Mouse (Mus musculus): ENCODE results near the gene Tmem141.

Tmem141 gene

DNA sequence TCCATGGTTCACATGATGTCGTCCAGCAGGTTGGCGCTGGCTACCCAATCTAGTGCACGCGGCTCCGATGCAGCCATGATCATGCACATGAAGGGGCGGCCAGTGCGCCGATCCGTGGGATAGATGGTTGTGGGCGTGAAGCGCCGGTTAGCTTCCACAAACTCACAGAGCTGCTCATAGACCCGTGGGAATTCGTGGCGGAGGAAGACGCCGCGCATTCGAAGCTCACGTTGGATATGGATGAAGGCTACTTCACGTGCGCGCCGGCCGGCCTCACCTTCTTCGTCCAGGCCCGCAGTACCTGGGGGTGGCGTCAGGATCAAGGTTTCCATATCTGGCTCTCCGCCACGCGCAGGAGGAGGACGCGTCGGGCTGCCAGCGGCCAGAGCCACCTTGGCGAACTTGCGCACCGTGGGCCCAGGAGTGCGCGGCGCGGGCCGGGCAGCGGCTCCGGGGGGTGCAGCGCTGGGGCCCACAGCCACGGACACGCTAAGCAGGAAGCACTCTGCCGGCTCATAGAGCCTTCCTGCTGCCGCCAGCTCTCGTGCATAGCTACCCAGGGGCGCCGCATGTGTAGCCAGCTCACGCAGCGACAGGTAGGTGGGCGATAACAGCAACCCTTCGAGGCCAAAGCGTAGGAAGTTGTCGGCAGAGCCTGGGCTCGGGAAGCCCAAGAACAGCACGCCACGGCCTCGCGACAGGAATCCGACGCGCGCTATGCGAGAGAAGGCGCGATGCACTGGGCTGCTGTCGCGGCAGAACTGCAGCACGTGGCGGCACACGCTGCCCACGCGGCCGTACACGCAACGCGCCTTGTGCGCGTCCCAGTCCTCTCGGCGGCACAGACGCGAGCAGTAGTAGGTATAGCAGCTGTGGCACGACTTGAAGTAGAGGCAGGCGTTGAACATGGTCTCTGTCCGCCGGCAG lies 44.6 kb downstream of the Tmem141 start:
- peak; percentile 56 for DNase-seq

DNA sequence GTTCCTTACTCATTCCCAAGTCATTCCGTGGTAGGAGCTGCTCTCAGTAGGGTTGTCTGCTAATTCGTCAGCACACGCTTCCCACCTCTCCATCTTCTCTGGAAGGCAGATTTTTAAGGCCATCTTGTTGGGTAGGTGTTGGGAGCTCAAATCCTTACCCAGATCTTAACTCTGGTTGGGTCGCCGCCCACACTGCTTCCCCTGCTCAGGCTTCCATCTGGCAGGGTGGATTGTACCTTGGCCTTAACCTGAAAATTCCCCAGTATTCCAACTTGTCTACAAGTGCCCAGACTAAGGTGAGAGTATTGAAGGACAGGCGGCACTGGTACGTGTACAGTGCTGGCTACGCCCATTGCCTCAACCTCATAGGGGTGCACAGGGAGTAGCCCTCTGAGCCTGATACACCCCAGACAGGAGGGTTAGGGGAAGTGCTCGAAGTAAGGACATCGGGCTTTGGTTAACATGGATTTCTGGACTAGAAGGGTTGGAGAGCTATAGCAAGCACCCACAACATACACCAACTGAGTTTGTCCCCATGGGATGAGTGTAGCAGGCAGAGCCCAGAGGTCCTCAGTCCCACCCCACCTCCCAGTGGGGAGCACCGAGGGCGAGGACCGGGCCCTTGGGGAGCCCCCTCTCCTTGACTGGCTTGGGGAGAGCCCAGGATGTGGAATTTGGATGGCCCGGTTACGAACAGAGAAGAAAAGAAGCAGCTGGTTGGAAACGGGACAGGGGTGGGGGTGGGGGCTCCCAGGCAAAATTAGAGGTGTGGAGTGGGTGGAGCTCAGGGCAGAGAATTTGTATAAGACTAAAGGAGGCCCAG lies 45.6 kb downstream of the Tmem141 start:
- peak; percentile 69 for DNase-seq

DNA sequence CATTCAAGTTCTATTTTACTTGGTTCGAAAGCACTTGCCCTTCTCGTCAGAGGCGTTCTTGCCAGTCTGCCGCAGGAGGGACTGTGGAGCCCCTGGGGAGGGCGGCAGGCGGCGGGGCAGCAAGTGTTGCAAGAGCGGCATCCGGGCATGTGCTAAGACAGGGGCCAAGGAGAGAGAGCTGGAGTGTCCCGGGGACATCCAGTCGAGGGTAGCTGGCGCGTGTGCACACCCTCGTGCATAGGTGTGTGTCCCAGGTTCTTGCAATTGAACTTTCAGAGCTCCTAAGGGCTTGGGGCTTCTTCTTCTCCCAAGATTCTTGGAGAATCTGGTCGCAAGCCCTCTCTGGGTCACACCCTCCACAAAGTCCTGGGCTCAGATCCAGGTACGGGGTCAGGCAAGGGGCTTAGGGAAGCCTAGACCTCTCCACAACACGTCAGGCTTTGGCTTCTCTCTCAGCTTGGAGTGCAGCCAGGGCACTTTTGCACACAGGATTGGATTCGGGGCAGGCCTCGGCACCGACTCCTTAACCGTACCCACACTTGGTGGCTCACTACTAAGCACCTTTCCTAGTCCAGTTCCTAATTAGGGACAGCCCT lies 46.3 kb downstream of the Tmem141 start:
- no peak for DNase-seq

DNA sequence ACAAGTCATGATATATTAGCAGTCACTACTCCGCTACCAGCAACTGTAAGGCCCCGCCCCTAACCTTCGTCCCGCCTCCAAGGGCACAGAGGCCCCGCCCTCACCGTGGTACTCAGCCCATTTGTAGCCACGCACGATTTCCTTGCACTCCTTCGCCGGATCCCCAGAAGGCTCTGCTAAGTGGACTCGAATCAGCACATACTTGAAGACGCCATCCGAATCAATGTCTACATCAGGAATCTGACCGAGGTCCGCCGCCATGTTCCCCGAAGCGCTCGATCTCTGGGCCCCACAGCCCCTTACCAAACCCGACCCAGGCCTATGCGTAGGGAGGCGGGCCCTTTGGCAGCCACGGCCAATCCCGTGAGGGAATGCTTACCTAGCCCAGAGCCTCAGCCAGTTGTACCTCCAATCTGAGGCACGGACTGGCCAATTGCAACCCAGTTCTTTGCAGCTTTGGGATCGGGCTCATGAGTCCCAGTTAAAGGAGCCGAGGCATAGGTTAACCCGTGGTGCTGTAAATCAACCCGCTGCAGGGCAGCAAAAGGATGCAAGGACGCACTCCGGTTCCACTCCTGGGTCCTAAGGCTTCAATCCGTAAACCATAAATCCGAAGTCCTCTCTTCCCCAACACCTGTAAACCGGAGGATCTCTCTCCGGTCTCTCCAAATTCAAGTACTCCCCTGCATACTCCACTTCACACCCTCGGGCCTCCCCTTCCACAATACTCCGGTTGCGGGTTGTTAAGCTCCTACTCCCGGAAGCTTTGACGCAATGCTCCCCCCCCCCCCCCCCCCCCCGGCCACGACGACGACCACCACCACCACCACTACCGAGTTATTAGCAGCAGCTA lies 47.0 kb downstream of the Tmem141 start, which contains the start of the genes Mamdc4 and Phpt1:
TSS of gene Mamdc4 (minus strand) at position 267 of the 853 bp plus-strand sequence.
TSS of gene Phpt1 (minus strand) at position 646 of the 853 bp plus-strand sequence.
- peak; percentile 97 for DNase-seq

DNA sequence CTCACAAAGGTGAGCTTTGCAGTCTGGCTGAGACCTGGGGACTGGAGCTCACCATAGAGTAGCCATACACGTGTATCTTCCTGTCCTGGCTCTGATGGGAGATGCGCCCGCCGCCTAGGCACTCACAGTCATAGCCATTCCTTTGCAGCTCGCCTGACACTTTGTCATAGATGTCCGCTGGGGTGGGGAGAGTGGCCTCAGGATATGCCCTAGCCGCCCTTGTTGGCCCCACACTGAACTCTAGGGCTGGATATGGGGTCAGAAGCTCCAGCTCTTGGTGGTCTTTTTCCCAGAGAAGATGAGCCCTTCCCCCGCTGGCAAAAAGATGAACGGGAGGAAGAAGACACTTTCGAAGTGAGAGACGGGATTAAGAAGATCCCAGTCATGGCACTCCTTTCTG lies 47.7 kb downstream of the Tmem141 start:
- no peak for DNase-seq

DNA sequence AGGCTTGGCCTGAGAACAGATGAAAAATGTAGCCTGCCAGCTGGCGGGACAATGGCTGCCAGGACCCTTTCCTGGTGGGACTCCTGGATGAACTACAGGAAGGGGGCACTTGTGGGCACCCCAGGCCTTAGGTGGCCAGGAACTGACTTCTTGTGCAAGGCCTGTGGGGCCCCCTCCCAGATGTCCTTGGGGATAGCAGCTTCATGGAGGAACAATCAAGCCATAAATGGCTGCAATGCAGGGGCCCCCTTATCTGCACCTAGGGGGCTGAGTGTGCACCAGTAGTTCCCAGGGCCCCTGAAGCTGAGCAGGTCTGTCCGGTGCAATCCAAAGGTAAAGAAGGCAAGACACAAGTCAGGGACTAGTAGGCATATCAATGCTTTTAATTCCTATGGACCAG lies 48.7 kb downstream of the Tmem141 start:
- DNase-seq, result no peak

DNA sequence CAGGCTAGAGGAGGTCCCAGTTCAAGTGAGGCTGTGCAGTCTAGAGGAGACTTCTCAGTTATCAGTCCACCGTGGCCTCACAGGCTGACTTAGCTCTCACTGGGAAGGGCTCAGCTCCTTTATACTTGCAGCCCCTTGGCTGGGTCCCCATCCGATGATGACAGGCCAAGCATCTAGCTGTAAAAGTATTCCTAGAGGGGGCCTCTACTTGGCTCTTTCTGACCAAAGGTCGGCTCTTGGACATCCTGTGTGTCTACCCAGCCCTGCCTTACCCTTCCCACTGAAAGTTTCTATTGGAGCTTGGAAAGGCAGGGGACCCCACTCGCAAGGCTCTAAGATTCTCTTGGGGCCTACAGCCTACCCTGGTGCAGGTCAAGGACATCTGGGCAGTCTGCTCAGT lies 50.6 kb downstream of the Tmem141 start:
- DNase-seq, result no peak
